Mouse (Mus musculus): ENCODE data around the gene Olfr38.

Gene Olfr38

DNA sequence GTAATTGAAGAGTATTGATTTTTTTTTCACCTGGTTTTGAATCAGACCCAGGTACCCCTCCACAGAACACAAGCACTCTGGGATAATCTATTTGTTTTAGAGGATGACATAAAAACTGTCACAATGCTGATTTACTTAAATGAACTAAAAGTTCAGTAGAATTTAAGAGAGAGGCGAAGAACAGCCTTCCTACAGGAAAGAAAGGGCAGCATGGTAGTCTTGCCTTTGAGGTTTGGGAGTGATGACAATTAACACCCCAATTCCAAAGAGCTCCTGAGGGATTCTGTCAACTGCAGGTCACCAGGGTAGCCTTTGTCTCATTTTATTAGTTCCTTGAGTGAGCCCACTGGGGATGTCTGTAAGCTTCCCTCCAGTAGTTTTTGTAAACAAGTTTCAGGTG lies at the start of gene Olfr38:
TSS of gene Olfr38 (plus strand) at position 301 of the 400 bp plus-strand sequence.
- DNase-seq, result no peak

DNA sequence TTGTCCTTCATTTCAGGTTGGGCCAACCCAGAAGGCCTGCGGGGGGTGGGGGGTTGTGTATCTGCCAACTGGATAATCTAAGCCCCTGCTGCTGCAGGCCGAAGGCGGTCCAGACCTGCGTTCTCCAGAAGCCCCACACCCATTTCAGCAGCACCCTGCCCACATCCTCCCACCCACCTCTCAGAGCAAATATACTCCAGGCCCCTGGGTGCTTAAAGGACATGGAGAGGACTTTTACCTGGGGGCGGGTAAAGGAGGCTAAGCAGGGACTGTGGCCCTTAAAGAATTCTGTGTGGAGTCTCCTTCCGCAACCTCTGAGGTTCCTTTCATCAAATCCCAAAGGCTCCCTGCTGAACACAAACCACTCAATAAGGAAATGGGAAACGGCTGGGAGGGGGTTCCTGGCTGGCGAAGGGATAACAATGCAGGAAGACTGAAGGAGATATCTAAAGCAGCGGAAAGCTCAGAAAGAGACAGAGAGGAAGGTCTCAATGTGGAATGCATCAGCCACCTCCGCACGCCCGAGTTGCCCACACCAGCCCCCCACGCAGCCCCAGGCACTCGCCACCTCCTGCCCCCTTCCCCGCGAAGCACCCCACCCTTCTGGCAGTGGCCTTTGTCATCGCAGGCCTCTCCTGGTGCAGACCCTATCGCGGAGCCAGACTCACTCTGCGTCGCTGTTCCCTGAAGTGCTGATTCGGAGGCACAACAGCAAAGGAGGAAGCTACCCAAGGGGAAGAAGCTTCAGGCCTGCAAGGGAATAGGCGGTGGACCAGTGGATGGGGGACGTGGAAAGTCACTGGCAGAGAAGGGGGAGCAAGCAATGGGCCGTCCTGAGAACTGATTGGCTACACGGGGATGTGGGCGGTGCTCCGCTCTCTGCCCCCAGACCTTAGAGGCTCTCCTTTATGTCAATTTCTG lies 46.7 kb upstream of the Olfr38 start, which contains the start of gene Tcaf1:
TSS of gene Tcaf1 (minus strand) at position 798 of the 921 bp plus-strand sequence.
- DNase-seq, result peak; percentile 94

DNA sequence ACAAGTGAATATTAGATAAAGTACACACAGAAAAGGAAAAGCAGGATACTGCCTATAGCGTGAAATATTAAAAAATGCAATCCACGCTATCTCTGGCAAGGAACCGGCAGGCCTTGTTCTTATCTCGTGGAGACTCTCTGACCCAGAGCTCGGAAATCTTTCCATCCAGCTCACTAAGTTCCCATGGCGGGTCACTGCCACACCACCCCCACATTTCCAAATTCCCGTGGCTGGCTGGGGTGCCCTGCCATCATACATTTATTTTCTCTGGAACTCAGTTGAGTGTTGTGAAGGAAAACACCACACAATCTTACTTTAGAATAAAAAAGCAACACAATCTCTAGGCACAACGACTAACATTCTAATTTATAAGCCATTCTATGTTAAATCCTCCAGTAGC lies 41.5 kb upstream of the Olfr38 start:
- DNase-seq, result no peak

DNA sequence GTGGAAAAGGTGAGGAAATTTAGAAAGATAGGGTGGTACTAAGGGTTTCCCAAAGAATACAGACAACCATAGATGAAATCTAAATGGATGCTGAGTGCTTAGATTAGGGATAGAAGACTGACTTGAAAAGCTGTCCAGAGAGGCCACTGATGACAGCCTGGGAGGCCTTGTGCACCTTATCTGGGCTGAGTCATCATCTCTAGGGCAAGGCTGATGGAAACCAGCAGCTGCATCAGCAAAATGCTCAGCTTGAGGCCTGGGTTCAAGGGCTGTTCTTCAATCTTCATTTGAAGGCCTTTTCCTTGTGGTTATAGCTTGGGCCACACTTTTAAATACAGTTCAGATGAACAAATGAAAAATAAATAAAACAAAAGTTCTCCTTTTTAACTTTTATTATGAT lies 38.2 kb upstream of the Olfr38 start:
- DNase-seq, result no peak

DNA sequence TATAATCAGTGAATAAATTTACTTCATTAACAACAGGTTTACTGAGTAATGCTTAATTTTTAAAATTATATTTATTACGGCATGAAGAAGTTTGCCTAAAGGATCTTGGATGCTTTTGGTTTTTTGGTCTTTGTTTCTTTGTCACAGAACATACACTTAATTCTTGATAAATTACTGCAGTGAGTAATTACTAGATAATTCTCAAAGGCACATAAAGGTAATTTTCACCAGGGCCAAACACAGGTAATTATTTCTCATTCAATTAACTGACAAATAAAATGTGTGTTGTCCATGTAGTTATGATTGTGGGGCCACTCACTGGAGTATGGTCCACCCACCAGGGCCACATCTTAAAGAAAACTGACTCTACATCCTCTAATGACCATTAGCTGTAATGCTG lies 17.1 kb upstream of the Olfr38 start, which contains the start of gene Olfr453:
TSS of gene Olfr453 (plus strand) at position 301 of the 400 bp plus-strand sequence.
- DNase-seq, result no peak

DNA sequence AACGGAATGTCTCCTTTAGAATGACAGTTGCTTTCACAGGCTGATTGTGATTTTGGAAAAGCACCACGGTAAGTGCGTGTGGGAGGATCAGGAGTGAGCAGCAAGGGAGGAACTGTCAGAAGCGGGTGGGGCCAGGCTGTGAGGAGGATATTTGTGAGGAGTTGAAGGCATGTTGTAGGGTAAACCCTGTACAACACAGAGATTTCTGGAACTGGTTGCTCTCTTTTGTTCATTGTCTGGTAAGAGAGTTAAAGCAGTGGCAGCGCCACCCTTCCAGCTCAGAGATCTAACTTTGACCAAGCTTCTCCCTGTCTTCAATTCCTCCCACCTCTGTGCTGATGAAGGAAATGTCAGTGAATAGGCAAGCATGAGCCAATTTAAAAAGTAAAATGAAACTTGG lies 13.9 kb upstream of the Olfr38 start:
- no peak for DNase-seq

DNA sequence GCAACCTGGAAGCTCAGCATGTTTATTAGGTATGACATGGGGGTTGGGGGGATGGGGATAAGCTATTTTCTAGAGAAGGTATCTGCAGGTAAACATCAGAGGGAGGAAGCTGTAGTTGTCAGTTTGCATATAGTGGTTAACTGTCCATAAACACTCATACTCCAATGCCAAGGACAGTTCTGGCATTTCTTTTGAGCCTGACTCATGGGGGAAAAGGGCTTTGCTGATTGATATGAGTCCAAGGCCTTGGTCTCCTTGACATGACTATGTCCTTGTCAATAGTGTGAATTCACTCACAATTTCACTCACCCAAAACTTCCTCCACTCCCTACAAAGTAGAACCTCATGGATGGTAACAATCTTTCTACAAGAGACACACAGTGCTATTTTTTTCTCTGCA lies 8.4 kb upstream of the Olfr38 start:
- DNase-seq, result no peak

DNA sequence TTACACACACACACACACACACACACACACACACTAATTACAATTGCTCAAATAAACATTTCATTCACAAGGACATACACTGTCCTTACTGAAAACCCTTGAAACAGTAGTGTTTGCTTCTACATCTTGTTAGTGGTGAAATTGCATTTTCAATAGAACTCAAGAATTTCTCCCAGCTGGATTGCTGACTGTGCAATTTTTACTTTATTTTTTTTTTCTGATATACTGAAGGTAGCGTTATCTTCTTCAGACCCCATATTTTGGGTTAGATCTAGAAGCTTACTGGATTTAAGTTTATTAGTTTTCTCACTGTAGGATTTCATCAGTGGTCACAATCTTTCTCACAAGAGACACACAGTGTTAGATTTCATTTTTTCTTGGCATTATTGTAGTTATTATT lies 20.9 kb downstream of the Olfr38 start:
- DNase-seq, result no peak

DNA sequence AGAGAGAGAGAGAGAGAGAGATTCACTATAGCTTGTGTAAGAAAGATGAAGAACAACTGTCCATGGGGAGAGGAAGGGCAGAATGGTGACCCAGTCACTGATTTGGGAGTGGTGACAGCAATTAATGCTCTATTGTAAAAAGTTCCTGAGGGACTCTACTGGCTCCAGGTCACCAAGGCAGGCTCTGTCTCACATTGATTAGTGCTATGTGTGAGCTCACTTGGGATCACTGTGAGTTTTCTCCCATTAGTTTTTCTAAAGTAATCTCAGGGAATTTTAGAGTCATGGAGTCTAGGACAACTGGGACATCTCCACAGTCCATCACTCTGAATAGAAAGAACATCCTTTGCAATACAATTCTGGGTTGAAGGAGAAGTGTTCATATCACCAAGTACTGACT lies 28.6 kb downstream of the Olfr38 start, which contains the start of gene Olfr452:
TSS of gene Olfr452 (plus strand) at position 301 of the 400 bp plus-strand sequence.
- no peak for DNase-seq

DNA sequence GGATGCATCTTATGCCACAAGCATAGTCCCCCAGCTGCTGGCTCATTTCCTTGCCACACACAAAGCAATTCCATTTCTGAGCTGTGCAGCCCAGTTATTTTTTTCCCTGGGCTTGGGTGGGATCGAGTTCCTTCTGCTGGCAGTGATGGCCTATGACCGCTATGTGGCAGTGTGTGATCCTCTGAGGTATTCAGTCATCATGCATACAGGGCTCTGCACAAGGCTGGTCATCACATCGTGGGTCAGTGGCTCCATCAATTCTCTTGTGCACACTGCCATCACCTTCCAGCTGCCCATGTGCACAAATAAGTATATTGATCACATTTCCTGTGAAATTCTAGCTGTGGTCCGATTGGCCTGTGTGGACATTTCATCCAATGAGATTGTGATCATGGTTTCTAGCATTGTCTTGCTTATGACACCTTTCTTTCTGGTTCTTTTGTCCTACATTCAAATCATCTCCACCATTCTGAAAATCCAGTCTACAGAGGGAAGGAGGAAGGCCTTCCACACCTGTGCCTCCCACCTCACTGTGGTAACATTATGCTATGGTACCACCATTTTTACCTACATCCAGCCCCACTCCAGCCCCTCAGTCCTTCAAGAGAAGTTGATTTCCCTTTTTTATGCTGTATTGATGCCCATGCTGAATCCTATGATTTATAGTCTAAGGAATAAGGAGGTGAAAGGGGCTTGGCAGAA lies 34.2 kb downstream of the Olfr38 start:
- no peak for DNase-seq

DNA sequence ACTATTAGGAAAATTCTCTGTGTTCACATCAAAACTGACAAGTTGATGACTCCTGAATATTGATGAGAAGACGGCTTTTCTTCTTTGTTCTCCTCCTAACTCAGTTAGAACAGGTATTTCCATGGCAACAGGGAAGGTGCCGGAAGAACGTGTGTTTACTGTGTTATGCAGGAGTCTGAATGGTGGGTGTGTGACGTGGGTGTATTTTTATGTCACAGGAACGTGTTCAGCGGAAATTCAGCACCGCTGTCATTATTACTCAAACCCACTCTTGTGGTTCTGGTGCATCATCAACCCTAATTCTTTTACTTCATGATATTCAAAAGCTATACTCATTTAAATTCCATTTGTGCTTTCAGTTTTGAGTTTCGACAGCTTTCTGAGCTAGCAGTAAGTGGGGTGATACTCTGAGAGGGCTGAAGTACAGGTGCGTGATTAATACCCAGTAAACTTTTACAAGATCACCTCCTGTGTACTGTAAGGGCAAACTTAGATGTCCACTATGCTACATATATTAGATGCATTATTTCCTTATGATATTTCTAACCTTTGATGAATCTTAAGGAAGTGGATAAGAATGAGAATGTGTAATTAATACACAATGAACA lies 34.8 kb downstream of the Olfr38 start:
- no peak for DNase-seq

DNA sequence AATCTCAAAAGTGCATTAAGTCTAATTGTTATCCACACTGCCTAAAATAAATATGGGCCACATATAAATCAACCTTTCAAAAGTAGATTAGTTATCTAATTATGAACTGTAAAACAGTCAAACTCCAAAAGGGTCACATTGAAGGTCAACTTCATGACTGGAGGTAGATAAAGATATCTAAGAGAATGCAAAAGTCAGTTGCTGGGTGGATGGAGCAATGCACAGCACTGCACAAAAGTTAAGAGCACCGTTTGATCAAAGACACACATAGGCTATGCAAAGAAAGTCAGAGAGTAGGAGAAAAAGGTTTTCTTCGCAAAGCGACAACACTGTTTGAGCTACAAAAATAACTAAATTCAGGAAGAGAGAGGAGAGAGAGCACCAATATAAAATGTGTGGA lies 38.8 kb downstream of the Olfr38 start:
- DNase-seq, result no peak

DNA sequence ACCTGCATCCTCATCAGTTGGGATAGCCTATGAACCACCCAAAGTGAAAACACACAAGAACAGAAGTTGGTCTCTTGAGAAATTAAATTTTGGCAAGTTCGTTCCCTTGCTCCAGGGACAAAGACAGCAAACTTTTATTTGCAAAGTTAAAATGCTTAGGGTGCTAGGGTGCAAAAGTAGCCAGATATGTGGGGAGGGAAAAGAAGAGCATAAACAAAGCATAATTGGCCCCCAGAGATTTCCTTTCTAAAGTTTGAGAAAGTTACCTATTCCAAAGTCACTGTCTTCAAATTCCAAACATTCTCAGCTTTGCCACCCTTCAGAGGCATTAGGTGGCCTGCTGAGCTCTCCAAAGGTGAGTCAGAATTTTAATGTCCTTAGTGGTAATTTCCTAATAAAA lies 55.4 kb downstream of the Olfr38 start, which contains the start of gene Olfr450:
TSS of gene Olfr450 (plus strand) at position 301 of the 400 bp plus-strand sequence.
- no peak for DNase-seq
